Mouse (Mus musculus) embryonic fibroblast, embryonic 13.5 days (primary cell): ENCODE measurements around the gene Dbndd1.

Experiments used
- CTCF ChIP-seq: IDR thresholded peaks from 2 replicates; pipeline ENCODE4 v1.5.1; 2011; ENCODE audit warnings: mild to moderate bottlenecking, control low read depth, low read length, moderate library complexity, borderline replicate concordance; ENCODE audit not compliant: insufficient read depth
- POLR2A ChIP-seq: IDR thresholded peaks from 2 replicates; pipeline ENCODE4 v1.6.1; 2011; ENCODE audit warnings: low read depth, mild to moderate bottlenecking, control low read depth, low read length, moderate library complexity

- TF ChIP-seq POLR2A, result no peak
- TF ChIP-seq CTCF, result no peak
These were observed 38.1 kb downstream of the Dbndd1 start for GRCm38 (mm10) chr8:123476911-123477736.
